Comparison of ENCODE assay signal across 8 mouse cellular contexts in genomic region chr9:45932571-45933415, GRCm38 (mm10). TPM values are rescaled to one million over a fixed set of nuclear protein-coding genes. Genes with fewer than 3 reads are reported as not detected.
A peak's percentile ranks its signal among the peaks of the same experiment; 100 is the strongest.
DNase-seq lines count a peak whose midpoint lies in the region; ATAC-seq and TF ChIP-seq lines count a peak whose summit lies in the region.

No protein-coding gene starts in this region.

- H3K27ac ChIP-seq in heart, embryonic 10.5 days: peak overlapping the region; percentile 53
- no peak overlapping the region for H3K27ac ChIP-seq in thymus, adult 2 months (ENCODE audit: control insufficient read depth, insufficient read depth, low read length)
- H3K27ac ChIP-seq in limb, embryonic 14.5 days (replicated peaks; ENCODE audit: low read depth, low read length): no peak overlapping the region
- H3K27ac ChIP-seq in hindbrain, embryonic 12.5 days: no peak overlapping the region

- H3K4me3 ChIP-seq in heart, embryonic 10.5 days: peak overlapping the region; percentile 40
- no peak overlapping the region for H3K4me3 ChIP-seq in thymus, adult 2 months (ENCODE audit: control insufficient read depth, insufficient read depth, low read length)
- H3K4me3 ChIP-seq in limb, embryonic 14.5 days (replicated peaks; ENCODE audit: low read length): no peak overlapping the region
- no peak overlapping the region for H3K4me3 ChIP-seq in hindbrain, embryonic 12.5 days

- intact Hi-C loops in heart, postnatal 14 days (cut with DNase I): no loop called here

- ATAC-seq in limb, embryonic 14.5 days (ENCODE audit: low FRiP score, low read depth): no peak
- ATAC-seq in hindbrain, embryonic 12.5 days (ENCODE audit: low FRiP score): no peak

- TF ChIP-seq CTCF in thymus, adult 2 months (IDR thresholded peaks at IDR 0.05; ENCODE audit: borderline replicate concordance, control insufficient read depth, extremely low read depth, insufficient read depth, low read length, poor library complexity): no peak

- DNase-seq in heart, embryonic 10.5 days (ENCODE audit: low spot score): no peak
- DNase-seq in heart, postnatal 14 days: no peak
- peak; percentile 32 for DNase-seq in thymus, postnatal 14 days
- DNase-seq in thymus, adult 2 months: no peak
- peak; percentile 33 for DNase-seq in limb, embryonic 14.5 days (ENCODE audit: low spot score)
- peak; percentile 22 for DNase-seq in telencephalon, adult 2 months (ENCODE audit: low read depth, low spot score)
- no peak for DNase-seq in ovary, adult 18-20 months (ENCODE audit: low spot score)

- peaks cover 50% of the 10 kb centered on the region for H3K36me3 ChIP-seq in heart, embryonic 10.5 days
- peaks cover 18% of the 10 kb centered on the region for H3K36me3 ChIP-seq in thymus, adult 2 months (ENCODE audit: control insufficient read depth, insufficient read depth, low read length)
- peaks cover 34% of the 10 kb centered on the region for H3K36me3 ChIP-seq in limb, embryonic 14.5 days (ENCODE audit: control insufficient read depth, insufficient read depth, low read length)
- H3K36me3 ChIP-seq in hindbrain, embryonic 12.5 days: peaks cover 37% of the 10 kb centered on the region

- no peak overlapping the region for H3K4me2 ChIP-seq in limb, embryonic 14.5 days (replicated peaks; ENCODE audit: low read depth, low read length, severe bottlenecking)
- H3K4me2 ChIP-seq in hindbrain, embryonic 12.5 days (replicated peaks): no peak overlapping the region

- H3K27me3 ChIP-seq in heart, embryonic 10.5 days (ENCODE audit: insufficient read depth, poor library complexity, severe bottlenecking): no peaks in the 10 kb centered on the region
- H3K27me3 ChIP-seq in thymus, adult 2 months (ENCODE audit: control insufficient read depth, insufficient read depth, low read length): no peaks in the 10 kb centered on the region
- H3K27me3 ChIP-seq in limb, embryonic 14.5 days (ENCODE audit: control insufficient read depth, insufficient read depth, low read length): no peaks in the 10 kb centered on the region; the same call in 1 of the 2 replicates
- H3K27me3 ChIP-seq in hindbrain, embryonic 12.5 days: no peaks in the 10 kb centered on the region

- no peak overlapping the region for H3K9ac ChIP-seq in limb, embryonic 14.5 days (ENCODE audit: low read depth, low read length, severe bottlenecking)
- no peak overlapping the region for H3K9ac ChIP-seq in hindbrain, embryonic 12.5 days

- no peaks in the 10 kb centered on the region for H3K9me3 ChIP-seq in heart, embryonic 10.5 days
- no peaks in the 10 kb centered on the region for H3K9me3 ChIP-seq in limb, embryonic 14.5 days (ENCODE audit: control insufficient read depth, low read length)
- H3K9me3 ChIP-seq in hindbrain, embryonic 12.5 days (replicated peaks): no peaks in the 10 kb centered on the region

- peaks cover 48% of the 10 kb centered on the region for H3K4me1 ChIP-seq in heart, embryonic 10.5 days
- peaks cover 16% of the 10 kb centered on the region for H3K4me1 ChIP-seq in thymus, adult 2 months (replicated peaks; ENCODE audit: control insufficient read depth, insufficient read depth, low read length)
- peaks cover 8% of the 10 kb centered on the region for H3K4me1 ChIP-seq in limb, embryonic 14.5 days (ENCODE audit: control insufficient read depth, insufficient read depth, low read length)
- peaks cover 6% of the 10 kb centered on the region for H3K4me1 ChIP-seq in hindbrain, embryonic 12.5 days

- TF ChIP-seq POLR2A in thymus, adult 2 months (IDR thresholded peaks at IDR 0.05; ENCODE audit: control insufficient read depth, extremely low read depth, insufficient read depth, low read length, poor library complexity): no peak
- no peak for TF ChIP-seq POLR2A in limb, embryonic 14.5 days (IDR thresholded peaks at IDR 0.05; ENCODE audit: borderline replicate concordance, extremely low read depth, insufficient read depth, insufficient read length)

- WGBS in heart, embryonic 10.5 days: 55% methylated on average over 11 of the region's 11 CpGs
- 55% methylated on average over 11 of the region's 11 CpGs for WGBS in thymus, adult 2 months
- WGBS in limb, embryonic 14.5 days: 63% methylated on average over 11 of the region's 11 CpGs
- WGBS in hindbrain, embryonic 12.5 days: 77% methylated on average over 11 of the region's 11 CpGs

RNA-seq across cellular contexts. Expression of gene Tagln, which starts 3.1 kb away (rescaled TPM):
- 303 and 413 TPM in 2 replicates for polyA plus RNA-seq in heart, embryonic 10.5 days (2016; fragmentation: Nextera tagmentation; extraction: Ambion mirVana)
- 10 to 100 TPM; 52.9 to 60.8 TPM for total RNA-seq in heart, postnatal 14 days (2021)
- polyA plus RNA-seq in thymus, adult 2 months (2012; rRNA removed): 66.3 and 69.5 TPM in 2 replicates
- 27.8 and 29.8 TPM in 2 replicates for polyA plus RNA-seq in limb, embryonic 14.5 days (2012; rRNA removed)
- 31.7 and 35.7 TPM in 2 replicates for polyA plus RNA-seq in limb, embryonic 14.5 days (2014; fragmentation: Nextera tagmentation; extraction: Ambion mirVana)
- 19.2 and 23.0 TPM in 2 replicates for polyA plus RNA-seq in hindbrain, embryonic 12.5 days (2016; fragmentation: Nextera tagmentation; extraction: Ambion mirVana)

RNA-seq across cellular contexts. Expression of gene Sidt2, which starts 22.3 kb away (rescaled TPM):
- polyA plus RNA-seq in heart, embryonic 10.5 days (2016; fragmentation: Nextera tagmentation; extraction: Ambion mirVana): 37.0 and 37.2 TPM in 2 replicates
- 10 to 100 TPM; 71.9 to 80.7 TPM for total RNA-seq in heart, postnatal 14 days (2021)
- polyA plus RNA-seq in thymus, adult 2 months (2012; rRNA removed): 504 and 614 TPM in 2 replicates
- 121 and 190 TPM in 2 replicates for polyA plus RNA-seq in limb, embryonic 14.5 days (2012; rRNA removed)
- polyA plus RNA-seq in limb, embryonic 14.5 days (2014; fragmentation: Nextera tagmentation; extraction: Ambion mirVana): 56.1 and 58.7 TPM in 2 replicates
- 43.2 and 46.4 TPM in 2 replicates for polyA plus RNA-seq in hindbrain, embryonic 12.5 days (2016; fragmentation: Nextera tagmentation; extraction: Ambion mirVana)

RNA-seq across cellular contexts. Expression of gene Rnf214, which starts 26.1 kb away (rescaled TPM):
- polyA plus RNA-seq in heart, embryonic 10.5 days (2016; fragmentation: Nextera tagmentation; extraction: Ambion mirVana): 45.5 and 50.3 TPM in 2 replicates
- total RNA-seq in heart, postnatal 14 days (2021): 10 to 100 TPM; 27.9 to 28.3 TPM
- 23.1 and 30.4 TPM in 2 replicates for polyA plus RNA-seq in thymus, adult 2 months (2012; rRNA removed)
- 27.6 and 31.5 TPM in 2 replicates for polyA plus RNA-seq in limb, embryonic 14.5 days (2012; rRNA removed)
- polyA plus RNA-seq in limb, embryonic 14.5 days (2014; fragmentation: Nextera tagmentation; extraction: Ambion mirVana): 55.7 and 57.0 TPM in 2 replicates
- 93.2 and 95.3 TPM in 2 replicates for polyA plus RNA-seq in hindbrain, embryonic 12.5 days (2016; fragmentation: Nextera tagmentation; extraction: Ambion mirVana)

RNA-seq across cellular contexts. Expression of gene Pcsk7, which starts 26.5 kb away (rescaled TPM):
- 18.5 and 22.1 TPM in 2 replicates for polyA plus RNA-seq in heart, embryonic 10.5 days (2016; fragmentation: Nextera tagmentation; extraction: Ambion mirVana)
- 10 to 100 TPM; 23.3 to 24.5 TPM for total RNA-seq in heart, postnatal 14 days (2021)
- polyA plus RNA-seq in thymus, adult 2 months (2012; rRNA removed): 72.8 and 85.1 TPM in 2 replicates
- 33.3 and 36.6 TPM in 2 replicates for polyA plus RNA-seq in limb, embryonic 14.5 days (2012; rRNA removed)
- polyA plus RNA-seq in limb, embryonic 14.5 days (2014; fragmentation: Nextera tagmentation; extraction: Ambion mirVana): 17.3 and 17.9 TPM in 2 replicates
- 27.1 and 30.6 TPM in 2 replicates for polyA plus RNA-seq in hindbrain, embryonic 12.5 days (2016; fragmentation: Nextera tagmentation; extraction: Ambion mirVana)

Comparison
In these comparisons a context has a peak if more than half of its experiments do, and no peak if none do; other contexts are left out.
1. DNase-seq: peak in thymus, postnatal 14 days (single experiment), limb, embryonic 14.5 days (single experiment) and telencephalon, adult 2 months (single experiment); none in heart, embryonic 10.5 days (single experiment), heart, postnatal 14 days (0 of 2), thymus, adult 2 months (single experiment) and ovary, adult 18-20 months (single experiment).